Mouse (Mus musculus) embryonic facial prominence, embryonic 12.5 days (tissue): Measurements from ENCODE around the gene H2-Ab1. TPM values are rescaled to one million over a fixed set of nuclear protein-coding genes. Genes with fewer than 3 reads are reported as not detected.
A peak's percentile ranks its signal among the peaks of the same experiment; 100 is the strongest.

Experiments used
- ATAC-seq: fragments of 200-750 bp; cut with Nextera tagmentation; 2 replicates; pipeline ENCODE4 v1.8.0; 2017; ENCODE audit not compliant: insufficient number of reproducible peaks, insufficient read depth, low FRiP score, low TSS enrichment
- H3K27ac ChIP-seq: fragments of 300-500 bp; sonication (generic); 2 replicates; pipeline ENCODE4 v1.5.1; 2016; ENCODE audit warnings: mild to moderate bottlenecking
- H3K27me3 ChIP-seq: fragments of 300-500 bp; sonication (generic); 2 replicates; pipeline ENCODE4 v1.6.1; 2016; ENCODE audit warnings: mild to moderate bottlenecking, moderate library complexity
- H3K36me3 ChIP-seq: fragments of 300-500 bp; sonication (generic); 2 replicates; pipeline ENCODE4 v1.6.1; 2016; ENCODE audit warnings: mild to moderate bottlenecking
- H3K4me1 ChIP-seq: fragments of 300-500 bp; sonication (generic); 2 replicates; pipeline ENCODE4 v1.6.1; 2016
- H3K4me2 ChIP-seq: fragments of 300-500 bp; sonication (generic); replicated peaks from 2 replicates; pipeline ENCODE4 v1.6.1; 2016; ENCODE audit warnings: mild to moderate bottlenecking, moderate library complexity
- H3K4me3 ChIP-seq: fragments of 300-500 bp; sonication (generic); 2 replicates; pipeline ENCODE4 v1.5.1; 2016; ENCODE audit warnings: mild to moderate bottlenecking
- H3K9ac ChIP-seq: fragments of 300-500 bp; sonication (generic); 2 replicates; pipeline ENCODE4 v1.6.1; 2016; ENCODE audit warnings: mild to moderate bottlenecking, moderate library complexity
- H3K9me3 ChIP-seq: fragments of 300-500 bp; sonication (generic); 2 replicates; pipeline ENCODE4 v1.6.1; 2016; ENCODE audit warnings: mild to moderate bottlenecking, moderate library complexity
- WGBS: fragments of 180-500 bp; shearing (Covaris S2); methylation state at CpG from one replicate; pipeline ENCODE4 v1.1.7; 2016; 5-methylcytosine and 5-hydroxymethylcytosine counted together
- polyA plus RNA-seq: library from polyadenylated mRNA; unstranded; fragments of >200 nt; fragmentation: Nextera tagmentation; extraction: Ambion mirVana; gene quantifications from 2 replicates; pipeline ENCODE4 v1.2.1, GENCODE M21; 2016

The H2-Ab1 gene
- polyA plus RNA-seq, 1 experiment from 2014 or later: 2.9 TPM

GRCm38 (mm10) chr17:34263811-34264371, 6.4 kb downstream of the H2-Ab1 start:
- ATAC-seq: no peak
- Histone ChIP-seq H3K9me3 (no peaks in the 10 kb centered on the region), H3K36me3 (no peaks in the 10 kb centered on the region), H3K27me3 (peaks cover 32% of the 10 kb centered on the region), H3K4me1 (0 out of 2 replicates have a peak, but pooled peaks cover 6% of the 10 kb centered on the region), H3K9ac (no peak overlapping the region), H3K4me3 (peak overlapping the region; percentile 53), H3K4me2 (peak overlapping the region; percentile 95), H3K27ac (no peak overlapping the region)
- WGBS: 4% methylated on average over 14 of the region's 14 CpGs

- ATAC-seq: no peak
Observed at GRCm38 (mm10) chr17:34264452-34265351, 7.2 kb downstream of the H2-Ab1 start.

GRCm38 (mm10) chr17:34268262-34268661, 10.8 kb downstream of the H2-Ab1 start:
- 74% methylated on average over 2 of the region's 2 CpGs for WGBS
- no peak for ATAC-seq
- no peak overlapping the region for H3K4me2 ChIP-seq
- H3K36me3 ChIP-seq: no peaks in the 10 kb centered on the region
- H3K4me3 ChIP-seq: no peak overlapping the region
- 0 out of 2 replicates have a peak, but pooled peaks cover 6% of the 10 kb centered on the region for H3K4me1 ChIP-seq
- no peak overlapping the region for H3K27ac ChIP-seq
- H3K9ac ChIP-seq: no peak overlapping the region
- peaks cover 24% of the 10 kb centered on the region for H3K27me3 ChIP-seq
- H3K9me3 ChIP-seq: no peaks in the 10 kb centered on the region

More at GRCm38 (mm10) chr17:34264452-34265351, 7.2 kb downstream of the H2-Ab1 start:
- H3K36me3 ChIP-seq: no peaks in the 10 kb centered on the region
- H3K4me1 ChIP-seq: 0 out of 2 replicates have a peak, but pooled peaks cover 6% of the 10 kb centered on the region
- no peaks in the 10 kb centered on the region for H3K9me3 ChIP-seq
- no peak overlapping the region; the same call in 1 of the 2 replicates for H3K27ac ChIP-seq
- H3K4me2 ChIP-seq: peak overlapping the region; percentile 95
- H3K4me3 ChIP-seq: peak overlapping the region; percentile 53
- peaks cover 27% of the 10 kb centered on the region for H3K27me3 ChIP-seq
- peak overlapping the region; percentile 53 for H3K9ac ChIP-seq
- WGBS: under 1% methylated on average over 88 of the region's 93 CpGs

- H3K36me3 ChIP-seq: no peaks in the 10 kb centered on the region
- H3K27ac ChIP-seq: no peak overlapping the region
- H3K4me3 ChIP-seq: no peak overlapping the region
- H3K9ac ChIP-seq: no peak overlapping the region
- H3K4me2 ChIP-seq: no peak overlapping the region
- WGBS: 87% methylated on average over 2 of the region's 2 CpGs
- peaks cover 20% of the 10 kb centered on the region for H3K27me3 ChIP-seq
- no peaks in the 10 kb centered on the region for H3K9me3 ChIP-seq
- H3K4me1 ChIP-seq: 0 out of 2 replicates have a peak, but pooled peaks cover 6% of the 10 kb centered on the region
- no peak for ATAC-seq
Observed at GRCm38 (mm10) chr17:34268748-34269147, 11.3 kb downstream of the H2-Ab1 start.

GRCm38 (mm10) chr17:34269817-34270216, 12.3 kb downstream of the H2-Ab1 start:
- H3K4me3 ChIP-seq: no peak overlapping the region
- WGBS: 78% methylated on average over 4 of the region's 4 CpGs
- H3K9ac ChIP-seq: no peak overlapping the region
- ATAC-seq: no peak
- H3K9me3 ChIP-seq: no peaks in the 10 kb centered on the region
- H3K36me3 ChIP-seq: no peaks in the 10 kb centered on the region
- H3K27ac ChIP-seq: no peak overlapping the region
- 0 out of 2 replicates have a peak, but pooled peaks cover 3% of the 10 kb centered on the region for H3K4me1 ChIP-seq
- peaks cover 9% of the 10 kb centered on the region for H3K27me3 ChIP-seq
- H3K4me2 ChIP-seq: no peak overlapping the region

GRCm38 (mm10) chr17:34270230-34270629, 12.7 kb downstream of the H2-Ab1 start:
- Histone ChIP-seq H3K4me2 (no peak overlapping the region), H3K36me3 (no peaks in the 10 kb centered on the region), H3K27me3 (peaks cover 5% of the 10 kb centered on the region; the same call in 1 of the 2 replicates), H3K4me1 (no peaks in the 10 kb centered on the region), H3K9ac (no peak overlapping the region), H3K9me3 (no peaks in the 10 kb centered on the region), H3K27ac (no peak overlapping the region), H3K4me3 (no peak overlapping the region)
- WGBS: 88% methylated on average over 2 of the region's 2 CpGs
- ATAC-seq: no peak

- Histone ChIP-seq H3K9me3 (no peaks in the 10 kb centered on the region), H3K4me1 (no peaks in the 10 kb centered on the region), H3K4me3 (no peak overlapping the region), H3K9ac (no peak overlapping the region), H3K27ac (no peak overlapping the region), H3K36me3 (no peaks in the 10 kb centered on the region), H3K4me2 (no peak overlapping the region), H3K27me3 (no peaks in the 10 kb centered on the region)
- ATAC-seq: no peak
- WGBS: 76% methylated on average over 2 of the region's 2 CpGs
Observed at GRCm38 (mm10) chr17:34270940-34271339, 13.5 kb downstream of the H2-Ab1 start.

GRCm38 (mm10) chr17:34272102-34272501, 14.6 kb downstream of the H2-Ab1 start:
- WGBS: 92% methylated on average over 1 of the region's 1 CpGs
- Histone ChIP-seq H3K27ac (no peak overlapping the region), H3K4me3 (no peak overlapping the region), H3K4me1 (no peaks in the 10 kb centered on the region), H3K9me3 (no peaks in the 10 kb centered on the region), H3K9ac (no peak overlapping the region), H3K4me2 (no peak overlapping the region), H3K27me3 (no peaks in the 10 kb centered on the region), H3K36me3 (no peaks in the 10 kb centered on the region)
- ATAC-seq: no peak

GRCm38 (mm10) chr17:34280499-34281038, 23.1 kb downstream of the H2-Ab1 start:
- H3K4me1 ChIP-seq: no peaks in the 10 kb centered on the region
- no peak overlapping the region for H3K9ac ChIP-seq
- peaks cover 5% of the 10 kb centered on the region; the same call in 1 of the 2 replicates for H3K27me3 ChIP-seq
- no peaks in the 10 kb centered on the region for H3K36me3 ChIP-seq
- H3K4me2 ChIP-seq: no peak overlapping the region
- no peak overlapping the region for H3K27ac ChIP-seq
- H3K9me3 ChIP-seq: no peaks in the 10 kb centered on the region
- WGBS: 81% methylated on average over 1 of the region's 1 CpGs
- ATAC-seq: peak; percentile 81
- no peak overlapping the region for H3K4me3 ChIP-seq

GRCm38 (mm10) chr17:34281836-34282235, 24.3 kb downstream of the H2-Ab1 start:
- Histone ChIP-seq H3K4me3 (no peak overlapping the region), H3K9ac (no peak overlapping the region), H3K27me3 (peaks cover 5% of the 10 kb centered on the region; the same call in 1 of the 2 replicates), H3K4me2 (no peak overlapping the region), H3K9me3 (no peaks in the 10 kb centered on the region), H3K27ac (no peak overlapping the region), H3K36me3 (no peaks in the 10 kb centered on the region), H3K4me1 (no peaks in the 10 kb centered on the region)
- no peak for ATAC-seq
- WGBS: 72% methylated on average over 1 of the region's 1 CpGs

- ATAC-seq: no peak
Observed at GRCm38 (mm10) chr17:34285371-34285770, 27.9 kb downstream of the H2-Ab1 start.

More at GRCm38 (mm10) chr17:34285371-34285770, 27.9 kb downstream of the H2-Ab1 start:
- peaks cover 5% of the 10 kb centered on the region; the same call in 1 of the 2 replicates for H3K27me3 ChIP-seq
- no peaks in the 10 kb centered on the region for H3K4me1 ChIP-seq
- H3K9ac ChIP-seq: no peak overlapping the region
- H3K36me3 ChIP-seq: no peaks in the 10 kb centered on the region
- no peak overlapping the region for H3K4me3 ChIP-seq
- no peaks in the 10 kb centered on the region for H3K9me3 ChIP-seq
- 76% methylated on average over 4 of the region's 4 CpGs for WGBS
- H3K27ac ChIP-seq: no peak overlapping the region
- H3K4me2 ChIP-seq: no peak overlapping the region
